Mouse (Mus musculus) retina, embryonic 14.5 days (tissue): ENCODE data around the gene Gorasp2.

Experiments
- DNase-seq: peaks from one replicate; pipeline ENCODE4 v3.0.0-alpha.2; 2015; ENCODE audit warnings: low spot score

Gene Gorasp2

GRCm38 (mm10) chr2:70742588-70742987 is 81.2 kb downstream of the Gorasp2 start:
- DNase-seq: no peak

- no peak for DNase-seq
Measured at GRCm38 (mm10) chr2:70751655-70752054, 90.3 kb downstream of the Gorasp2 start.

GRCm38 (mm10) chr2:70752149-70752548 is 90.8 kb downstream of the Gorasp2 start:
- no peak for DNase-seq
